Mouse (Mus musculus): ENCODE results near the gene Disc1. TPM values are rescaled to one million over a fixed set of nuclear protein-coding genes. Genes with fewer than 3 reads are reported as not detected.

Disc1 gene
- total RNA-seq, 2 experiments from 2014 or later = 0.61 to 1.0 TPM

GRCm38 (mm10) chr8:125183548-125184451, 129.8 kb downstream of the Disc1 start:
- DNase-seq = peak; percentile 67

GRCm38 (mm10) chr8:125184452-125184817, 130.4 kb downstream of the Disc1 start:
- DNase-seq = no peak

- DNase-seq = no peak
Measured at GRCm38 (mm10) chr8:125184881-125185280, 130.9 kb downstream of the Disc1 start.

- DNase-seq = no peak
Measured at GRCm38 (mm10) chr8:125187044-125187443, 133.0 kb downstream of the Disc1 start.

- DNase-seq = no peak
Measured at GRCm38 (mm10) chr8:125193701-125194100, 139.7 kb downstream of the Disc1 start.

GRCm38 (mm10) chr8:125195121-125195520, 141.1 kb downstream of the Disc1 start:
- peak; percentile 28 for DNase-seq

GRCm38 (mm10) chr8:125196573-125197094, 142.6 kb downstream of the Disc1 start:
- DNase-seq = no peak

- DNase-seq = peak; percentile 21
Measured at GRCm38 (mm10) chr8:125197341-125198002, 143.5 kb downstream of the Disc1 start.

GRCm38 (mm10) chr8:125198420-125199196, 144.6 kb downstream of the Disc1 start:
- DNase-seq = no peak

GRCm38 (mm10) chr8:125199197-125199939, 145.4 kb downstream of the Disc1 start:
- DNase-seq = no peak

- DNase-seq = no peak
Measured at GRCm38 (mm10) chr8:125200273-125200863, 146.4 kb downstream of the Disc1 start.

GRCm38 (mm10) chr8:125201650-125202049, 147.7 kb downstream of the Disc1 start:
- DNase-seq = no peak

- DNase-seq = no peak
Measured at GRCm38 (mm10) chr8:125203016-125203415, 149.0 kb downstream of the Disc1 start.

- no peak for DNase-seq
Measured at GRCm38 (mm10) chr8:125205556-125205955, 151.6 kb downstream of the Disc1 start.

GRCm38 (mm10) chr8:125206391-125206790, 152.4 kb downstream of the Disc1 start:
- no peak for DNase-seq

- no peak for DNase-seq
Measured at GRCm38 (mm10) chr8:125206962-125207361, 153.0 kb downstream of the Disc1 start.

- DNase-seq = peak; percentile 44
Measured at GRCm38 (mm10) chr8:125212619-125213167, 158.7 kb downstream of the Disc1 start.

- no peak for DNase-seq
Measured at GRCm38 (mm10) chr8:125217902-125218581, 164.0 kb downstream of the Disc1 start.

GRCm38 (mm10) chr8:125218669-125219068, 164.7 kb downstream of the Disc1 start:
- DNase-seq = no peak

- no peak for DNase-seq
Measured at GRCm38 (mm10) chr8:125220608-125221007, 166.6 kb downstream of the Disc1 start.
